Mouse (Mus musculus): ENCODE results near the gene 4930402K13Rik. TPM values are rescaled to one million over a fixed set of nuclear protein-coding genes. Genes with fewer than 3 reads are reported as not detected.
A peak's percentile ranks its signal among the peaks of the same experiment; 100 is the strongest.
"Not testable (repeated sequence)": the region's sequence is repeated elsewhere in the genome, so short reads cannot be mapped to it uniquely, and the experiment has no call there.

The 4930402K13Rik gene
- total RNA-seq (2022) = not detected

DNA sequence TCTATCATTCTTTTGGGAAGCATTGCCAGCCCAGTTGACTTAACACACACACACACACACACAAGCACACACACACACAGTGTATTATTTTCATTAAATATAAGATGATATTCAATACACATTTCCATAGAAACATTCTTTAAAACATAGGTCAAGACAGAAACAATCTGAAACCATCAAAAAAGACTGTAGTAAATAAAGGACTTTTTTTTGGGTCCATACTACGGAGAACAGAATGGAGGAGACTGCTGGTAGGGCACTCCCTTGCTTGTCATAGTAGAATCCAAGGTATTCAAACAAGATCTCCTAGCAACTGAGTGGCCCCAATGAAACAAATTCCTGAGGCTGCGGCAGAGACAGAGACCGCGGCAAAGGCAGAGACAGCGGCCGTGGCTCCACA, at the start of gene 4930402K13Rik:
Gene 4930402K13Rik (plus strand): TSS at position 301 of the 400 bp plus-strand sequence.
- no peak for DNase-seq (ENCODE audit: low spot score in 2 of 2)

DNA sequence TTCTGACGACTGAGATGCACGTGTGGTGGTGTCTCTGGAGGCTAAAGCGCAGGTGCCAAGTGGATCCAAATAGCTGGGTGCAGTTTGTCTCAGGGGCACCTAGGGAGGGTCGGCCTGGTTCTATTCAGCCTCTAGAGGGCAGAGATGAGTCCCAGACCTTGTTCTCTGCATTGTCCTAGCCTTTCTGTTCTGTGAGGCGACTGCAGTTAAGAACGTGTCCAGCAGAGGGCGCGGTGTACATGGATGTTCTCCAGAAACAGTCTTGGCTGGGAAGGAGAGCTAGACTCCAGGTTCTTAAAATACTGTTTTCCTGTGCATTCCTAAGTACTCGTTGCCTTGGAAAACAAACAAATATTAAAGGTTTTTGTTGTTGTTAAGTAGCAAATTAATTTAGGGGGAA, 43.4 kb upstream of the 4930402K13Rik start:
- DNase-seq (ENCODE audit: low spot score in 2 of 2) = peak; percentile 18 to 70

DNA sequence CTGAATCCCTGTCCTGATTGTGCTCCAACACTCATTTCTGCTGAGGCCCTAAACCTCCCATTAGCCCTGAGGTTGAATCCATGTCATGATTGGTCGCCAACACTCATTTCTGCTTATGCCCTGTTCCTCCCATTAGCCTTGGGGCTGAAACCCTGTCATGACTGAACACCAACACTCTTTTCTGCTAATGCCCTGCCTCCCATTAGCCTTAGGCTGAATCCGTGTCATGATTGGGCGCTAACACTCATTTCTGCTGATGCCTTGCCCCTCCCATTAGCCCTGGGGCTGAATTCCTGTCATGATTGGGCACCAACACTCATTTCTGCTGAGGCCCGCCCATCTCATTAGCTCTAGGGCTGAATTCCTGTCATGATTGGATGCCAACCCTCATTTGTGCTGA, 42.3 kb upstream of the 4930402K13Rik start:
- DNase-seq (ENCODE audit: low spot score in 2 of 2) = no peak

DNA sequence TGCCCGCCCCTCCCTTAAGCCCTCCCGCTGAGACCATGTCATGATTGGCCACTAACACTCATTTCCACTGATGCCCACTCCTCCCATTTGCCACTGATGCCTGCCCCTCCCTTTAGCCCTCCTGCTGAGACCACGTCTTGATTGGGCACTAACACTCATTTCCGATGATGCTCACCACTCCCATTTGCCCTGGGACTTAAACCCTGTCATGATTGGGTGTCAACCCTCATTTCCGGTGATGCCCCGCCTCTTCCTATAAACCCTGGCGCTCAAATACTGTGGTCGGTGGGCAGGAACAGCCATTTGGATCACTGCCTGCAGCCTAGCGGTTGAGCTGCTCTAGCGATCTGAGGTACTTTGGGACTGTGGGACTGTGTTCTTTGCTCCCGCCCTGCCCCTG, 41.6 kb upstream of the 4930402K13Rik start, which contains the start of gene Fthl17f:
Gene Fthl17f (plus strand): TSS at position 301 of the 400 bp plus-strand sequence.
- not testable (repeated sequence) for DNase-seq (ENCODE audit: low spot score in 2 of 2)

DNA sequence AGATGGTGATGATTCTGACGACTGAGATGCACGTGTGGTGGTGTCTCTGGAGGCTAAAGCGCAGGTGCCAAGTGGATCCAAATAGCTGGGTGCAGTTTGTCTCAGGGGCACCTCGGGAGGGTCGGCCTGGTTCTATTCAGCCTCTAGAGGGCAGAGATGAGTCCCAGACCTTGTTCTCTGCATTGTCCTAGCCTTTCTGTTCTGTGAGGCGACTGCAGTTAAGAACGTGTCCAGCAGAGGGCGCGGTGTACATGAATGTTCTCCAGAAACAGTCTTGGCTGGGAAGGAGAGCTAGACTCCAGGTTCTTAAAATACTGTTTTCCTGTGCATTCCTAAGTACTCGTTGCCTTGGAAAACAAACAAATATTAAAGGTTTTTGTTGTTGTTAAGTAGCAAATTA, 26.7 kb upstream of the 4930402K13Rik start:
- peak in 1 of 2 experiments; percentile 49 for DNase-seq (ENCODE audit: low spot score in 2 of 2)

DNA sequence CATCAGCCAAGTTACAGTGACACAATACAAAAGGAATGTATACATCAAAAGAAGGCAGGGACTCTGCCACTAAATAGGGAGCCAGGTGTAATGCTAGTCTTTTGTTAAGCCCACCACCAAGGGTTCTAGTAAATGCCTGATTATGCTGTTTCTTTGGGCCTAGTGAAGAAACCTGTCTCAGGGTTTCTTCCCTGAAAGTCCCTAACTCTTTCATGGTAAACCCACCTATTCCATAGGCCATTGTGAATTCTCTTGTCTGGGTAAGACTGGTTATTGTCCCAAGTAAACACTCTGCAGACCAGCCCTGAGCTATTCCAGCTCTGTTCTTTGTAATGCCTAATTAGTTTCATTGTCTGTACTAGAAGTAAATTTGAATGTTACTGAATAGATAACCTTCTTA, 9.3 kb upstream of the 4930402K13Rik start:
- not testable (repeated sequence) for DNase-seq (ENCODE audit: low spot score in 2 of 2)

DNA sequence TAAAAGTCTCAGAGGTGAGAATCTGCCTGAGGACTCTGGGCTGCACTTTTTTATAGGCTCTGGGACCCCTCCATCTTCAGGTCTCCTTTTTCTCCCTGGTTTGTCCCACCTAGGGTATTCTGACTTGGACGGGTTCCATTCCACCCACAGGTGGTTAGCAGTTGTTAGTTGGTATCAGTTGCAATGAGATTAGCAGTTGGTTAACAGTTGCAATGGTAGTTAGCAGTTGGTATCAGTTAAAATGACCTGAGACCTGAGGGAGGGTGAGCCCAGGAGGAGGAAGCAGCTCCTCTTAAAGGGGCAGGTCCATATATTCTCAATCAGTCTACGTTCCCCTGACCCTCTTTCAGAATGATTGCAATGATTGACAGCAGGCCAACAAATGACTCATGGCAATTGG, 6.0 kb downstream of the 4930402K13Rik start:
- DNase-seq (ENCODE audit: low spot score in 2 of 2) = no peak

DNA sequence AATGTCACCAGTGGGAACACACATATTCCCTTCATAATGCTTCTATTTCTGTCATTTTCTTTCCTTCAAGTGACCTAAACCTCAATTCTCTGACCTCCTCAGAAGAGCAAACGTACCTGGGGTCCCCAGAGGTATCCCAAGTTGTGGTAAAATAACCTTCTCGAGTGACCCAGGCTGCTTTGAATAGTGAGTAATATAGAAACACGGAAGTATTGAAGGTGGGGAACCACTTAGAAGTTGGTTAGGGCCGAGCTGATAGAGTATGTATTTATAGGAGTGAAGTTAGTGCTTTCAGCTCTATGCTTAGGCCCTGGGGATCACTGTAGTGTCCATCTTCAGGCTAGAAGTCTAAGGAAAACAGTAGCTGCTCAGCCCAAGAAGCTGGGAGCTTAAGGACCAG, 20.6 kb downstream of the 4930402K13Rik start:
- no peak for DNase-seq (ENCODE audit: low spot score in 2 of 2)

DNA sequence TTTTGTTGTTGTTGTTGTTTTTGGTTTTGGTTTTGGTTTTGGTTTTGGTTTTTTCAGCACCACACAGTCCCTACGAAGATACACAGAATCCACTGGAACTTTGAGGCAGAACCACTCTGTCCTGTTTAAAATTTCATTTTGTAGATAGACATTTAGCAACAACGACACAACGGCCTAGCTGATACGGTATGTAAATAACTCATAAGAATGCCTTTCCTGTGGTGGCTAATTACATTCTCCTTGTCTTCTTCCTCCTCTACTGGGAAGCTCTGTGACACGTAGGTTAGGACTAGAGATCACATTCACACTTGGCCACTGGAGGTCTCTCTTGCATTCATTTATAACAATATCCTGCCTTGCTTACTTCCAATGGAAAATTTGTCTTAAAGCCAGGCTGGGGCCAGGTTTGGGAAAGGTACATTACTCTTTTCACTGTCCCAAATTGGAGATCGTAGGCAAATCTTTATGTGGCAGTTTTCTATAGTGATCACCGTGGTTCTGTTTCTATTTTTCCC, 24.0 kb downstream of the 4930402K13Rik start:
- no peak for DNase-seq (ENCODE audit: low spot score in 2 of 2)

DNA sequence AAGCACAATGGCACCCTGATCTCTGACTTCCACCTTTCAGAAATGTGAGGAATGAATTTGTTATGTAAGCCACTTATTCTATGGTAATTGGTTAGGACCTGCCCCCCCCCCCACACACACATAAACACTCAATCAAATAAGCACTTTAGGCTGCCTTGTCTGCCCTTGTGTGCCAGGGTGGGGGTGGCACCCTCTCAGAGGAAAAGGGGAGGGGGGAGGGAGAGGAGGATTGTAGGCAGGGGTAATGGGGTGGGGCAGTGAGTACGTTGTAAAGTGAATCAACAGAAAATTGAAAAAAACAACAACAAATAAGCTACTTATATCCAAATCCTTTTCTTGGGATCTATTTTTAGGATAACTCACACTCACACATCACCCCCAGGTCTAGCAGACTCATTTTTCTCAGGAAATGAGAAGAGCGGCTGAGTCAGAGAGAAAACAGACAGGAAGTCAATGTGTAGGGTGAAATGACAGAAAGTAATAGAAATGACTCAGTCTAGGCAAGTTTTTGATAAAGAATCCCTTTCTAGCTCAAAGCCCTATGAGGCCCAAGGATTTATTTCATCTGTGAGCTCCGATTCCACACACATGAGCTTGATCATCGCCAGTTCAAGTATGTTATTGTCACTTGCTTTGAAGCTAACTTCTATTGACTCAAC, 35.1 kb downstream of the 4930402K13Rik start:
- no peak for DNase-seq (ENCODE audit: low spot score in 2 of 2)

DNA sequence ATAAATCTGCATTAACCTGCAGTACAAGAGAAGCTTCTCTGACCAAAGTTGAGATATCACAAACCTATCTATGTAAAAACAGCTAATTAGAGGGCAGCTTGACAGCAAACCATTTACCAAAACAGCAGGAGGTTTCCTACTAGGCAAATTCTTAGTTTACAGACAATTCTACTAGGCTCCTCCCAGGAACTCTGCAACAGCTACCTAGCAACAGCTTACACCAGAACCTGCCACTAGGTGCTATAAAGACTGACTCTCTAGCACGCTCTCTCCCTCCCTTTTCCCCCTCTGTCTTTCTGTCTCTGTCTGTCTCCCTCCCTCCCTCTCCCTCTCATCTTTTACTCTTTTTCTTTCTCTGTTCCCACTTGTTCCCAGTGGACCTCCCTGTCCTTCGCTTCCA, 38.3 kb downstream of the 4930402K13Rik start:
- no peak for DNase-seq (ENCODE audit: low spot score in 2 of 2)

Other genes starting within 250 kb of the 4930402K13Rik start
- not detected for gene Gm5751, start 230.3 kb upstream of the 4930402K13Rik start, total RNA-seq (2022)
- gene B630019K06Rik, start 212.2 kb upstream of the 4930402K13Rik start, total RNA-seq (2022) = under 1 TPM in 3 of 4 experiments, not detected in 1; 0.21 to 0.45 (median 0.34) TPM
- not detected for gene Fthl17b, start 141.6 kb upstream of the 4930402K13Rik start, total RNA-seq (2022)
- not detected for gene Fthl17c, start 128.0 kb upstream of the 4930402K13Rik start, total RNA-seq (2022)
- not detected for gene Fthl17d, start 117.8 kb upstream of the 4930402K13Rik start, total RNA-seq (2022)
- gene Fthl17e, start 71.1 kb upstream of the 4930402K13Rik start, total RNA-seq (2022) = not detected
- not detected for gene Fthl17f, start 41.5 kb upstream of the 4930402K13Rik start, total RNA-seq (2022)
- gene Lancl3, start 95.3 kb downstream of the 4930402K13Rik start, total RNA-seq (2022) = under 1 TPM; 0.08 to 0.51 (median 0.17) TPM
- gene Gm14862, start 152.3 kb downstream of the 4930402K13Rik start, total RNA-seq (2022) = not detected
- 1 to 10 TPM; 4.2 to 6.5 (median 5.0) TPM for gene Xk, start 168.2 kb downstream of the 4930402K13Rik start, total RNA-seq (2022)
- gene H2al1m, start 179.2 kb downstream of the 4930402K13Rik start, total RNA-seq (2022) = 1 to 10 TPM in 1 of 4 experiments, not detected in 3; 1.2 TPM
- gene H2al1k, start 246.1 kb downstream of the 4930402K13Rik start, total RNA-seq (2022) = not detected